Mouse (Mus musculus) right cerebral cortex, postnatal 10 days (tissue): ENCODE data around the gene Clk1.

Source experiments
- DNase-seq, 2 experiments: peaks; one replicate each; pipeline ENCODE4 v3.0.0; 2021; ENCODE audit warnings: low spot score in 2 of 2

Clk1 gene

GRCm38 (mm10) chr1:58423371-58424248, at the start of gene Clk1:
Clk1 (minus strand) TSS chr1:58424066.
- DNase-seq = peak; percentile 96 to 97

DNA sequence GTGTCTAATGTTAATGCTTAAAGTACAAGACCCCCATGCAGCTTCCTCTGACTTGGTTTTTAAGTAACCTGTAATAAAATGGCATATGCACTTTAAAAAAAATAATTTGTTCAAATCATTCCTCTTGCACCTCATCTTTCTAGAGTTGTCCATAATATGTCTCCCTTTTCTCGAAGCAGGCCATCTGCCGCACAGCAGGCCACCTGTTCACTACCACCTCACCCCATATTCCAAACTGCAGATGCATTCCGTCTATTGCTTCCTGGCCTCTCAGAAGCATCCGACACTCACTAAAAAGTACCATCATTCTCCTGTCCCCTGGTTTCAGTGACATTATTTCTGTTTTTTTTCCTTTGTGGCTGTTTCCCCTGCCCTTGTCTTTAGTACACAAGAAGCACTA, 41.7 kb upstream of the Clk1 start:
- no peak for DNase-seq

DNA sequence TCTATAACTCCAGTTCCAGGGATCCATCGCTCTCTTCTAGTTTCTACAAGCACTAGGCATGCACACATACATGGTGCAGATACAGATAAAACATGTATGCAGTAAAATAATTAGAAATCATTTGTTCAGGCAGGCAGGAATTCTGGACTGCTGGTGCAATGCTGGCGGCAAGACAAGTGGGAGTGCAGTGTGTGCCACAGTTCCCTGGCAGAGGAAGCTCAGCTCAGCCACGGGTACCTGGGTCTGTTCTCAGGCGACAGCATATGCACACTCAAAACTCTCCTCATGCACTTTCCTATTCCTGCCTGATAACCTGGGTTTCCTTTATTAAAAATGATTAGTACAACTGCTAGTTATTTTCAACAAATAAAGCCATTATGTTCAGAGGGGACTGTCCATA, 41.2 kb upstream of the Clk1 start:
- DNase-seq = no peak

DNA sequence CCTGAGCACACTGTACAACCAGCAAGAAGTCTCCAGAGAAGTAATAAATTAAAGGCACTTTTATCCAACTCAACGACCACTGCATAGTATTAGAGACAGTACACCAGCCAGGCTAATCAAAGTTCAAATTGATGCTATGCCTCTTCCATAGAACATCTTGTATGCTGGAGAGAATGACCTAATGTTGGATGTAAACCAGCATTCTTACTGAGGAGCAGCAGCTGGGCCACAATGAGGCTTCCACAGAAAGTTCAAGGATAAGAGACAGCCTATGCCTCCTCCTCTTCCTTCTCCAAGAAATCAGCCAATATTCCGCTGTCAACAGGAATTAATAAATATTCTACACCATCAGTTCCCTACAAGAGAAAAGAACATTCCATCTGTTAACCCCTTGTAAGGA, 40.1 kb upstream of the Clk1 start:
- DNase-seq = no peak

DNA sequence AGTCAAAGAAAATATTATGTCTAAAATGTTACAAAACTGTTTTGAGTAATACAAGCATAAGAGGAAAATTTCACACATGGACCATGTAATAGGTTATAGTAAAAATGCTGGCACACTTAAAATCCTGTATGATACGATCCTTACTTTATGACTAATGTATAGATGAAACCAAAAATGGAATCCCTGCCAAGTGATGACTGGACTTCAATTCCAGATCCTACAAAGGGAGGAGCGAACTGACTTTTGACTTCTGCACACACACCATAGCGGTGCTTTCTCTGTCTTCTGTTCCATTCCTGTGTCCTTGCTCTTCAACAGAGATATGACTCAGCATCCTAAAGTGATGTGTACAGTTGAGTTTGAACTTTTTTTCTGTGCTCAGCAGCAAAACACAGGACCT, 36.7 kb upstream of the Clk1 start:
- DNase-seq = no peak

- DNase-seq = peak in 1 of 2 experiments; percentile 36
Observed at GRCm38 (mm10) chr1:58458867-58459266, 35.0 kb upstream of the Clk1 start.

GRCm38 (mm10) chr1:58458175-58458574, 34.3 kb upstream of the Clk1 start:
- DNase-seq = no peak

DNA sequence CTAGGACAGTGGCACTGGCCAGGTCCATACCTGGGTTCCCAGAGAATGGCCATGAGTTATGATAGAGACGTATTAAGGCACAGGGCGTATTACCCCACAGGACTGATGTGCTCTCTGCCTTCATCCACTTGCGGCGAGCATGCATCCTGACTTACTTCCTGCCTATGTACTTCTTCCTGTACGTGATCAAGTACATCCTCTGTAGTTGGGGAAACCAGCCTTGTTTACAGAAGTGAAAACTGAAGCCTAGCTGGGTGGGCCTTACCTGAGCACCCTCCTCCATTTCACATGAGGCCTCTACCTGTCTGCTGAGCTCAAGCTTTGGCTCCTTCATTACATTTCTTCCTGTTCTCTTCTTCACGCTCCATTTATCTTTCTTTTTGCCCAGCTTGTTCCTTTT, 30.4 kb upstream of the Clk1 start:
- no peak for DNase-seq

DNA sequence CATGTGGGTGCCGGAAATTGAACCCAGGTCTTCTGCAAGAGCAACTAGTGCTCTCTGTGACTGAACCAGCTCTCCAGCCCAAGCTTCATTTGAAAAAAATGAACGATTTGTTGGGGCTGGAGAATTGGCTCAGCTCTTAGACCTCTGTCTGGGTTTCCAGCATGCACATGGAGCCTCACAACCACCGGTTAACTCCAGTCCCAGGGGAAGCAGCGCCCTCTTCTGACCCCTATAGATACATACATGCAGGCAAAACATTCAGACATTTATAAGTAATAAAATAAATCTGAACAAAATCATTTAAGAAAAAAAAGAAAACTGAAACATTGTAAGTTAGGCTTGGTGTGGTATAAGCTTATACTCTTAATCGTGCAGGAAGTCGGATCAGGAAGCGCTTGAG, 24.5 kb upstream of the Clk1 start:
- no peak for DNase-seq

DNA sequence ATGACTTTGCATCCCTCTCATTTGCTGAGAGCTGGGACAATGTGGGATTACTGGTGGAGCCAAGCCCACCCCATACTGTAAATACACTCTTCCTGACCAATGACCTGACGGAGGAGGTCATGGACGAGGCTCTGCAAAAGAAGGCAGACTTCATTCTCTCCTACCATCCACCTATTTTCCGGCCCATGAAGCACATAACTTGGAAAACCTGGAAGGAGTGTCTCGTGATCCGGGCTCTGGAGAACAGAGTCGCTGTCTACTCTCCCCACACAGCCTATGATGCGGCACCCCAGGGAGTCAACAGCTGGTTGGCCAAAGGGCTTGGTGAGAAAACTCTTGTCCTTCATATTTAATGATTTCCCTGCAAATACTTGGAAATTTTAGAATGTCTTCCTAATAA, 23.9 kb upstream of the Clk1 start:
- no peak for DNase-seq

DNA sequence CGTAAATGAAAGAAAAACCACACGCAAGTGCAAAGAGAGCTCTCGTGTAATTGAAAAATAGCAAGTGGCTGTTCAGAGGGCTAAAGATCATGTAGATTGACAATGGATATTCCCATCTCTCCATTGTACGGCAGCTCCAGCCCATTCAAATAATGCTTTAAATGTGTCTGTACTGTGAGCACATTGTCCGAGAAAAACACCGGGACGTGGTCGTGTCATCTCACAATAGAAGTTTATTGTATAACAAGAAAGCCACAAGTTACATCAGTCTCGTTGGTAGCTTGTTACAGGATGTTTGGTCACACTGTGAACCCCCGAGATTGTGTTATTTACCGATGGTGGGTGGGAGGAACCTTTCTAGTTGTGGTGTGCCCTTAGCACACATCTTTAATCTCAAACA, 22.0 kb upstream of the Clk1 start:
- DNase-seq = no peak

GRCm38 (mm10) chr1:58445143-58445722, 21.4 kb upstream of the Clk1 start, which contains the start of the genes Nif3l1 and Ppil3:
Nif3l1 (plus strand) TSS chr1:58445151.
Ppil3 (minus strand) TSS chr1:58445486.
- peak; percentile 93 to 96 for DNase-seq

DNA sequence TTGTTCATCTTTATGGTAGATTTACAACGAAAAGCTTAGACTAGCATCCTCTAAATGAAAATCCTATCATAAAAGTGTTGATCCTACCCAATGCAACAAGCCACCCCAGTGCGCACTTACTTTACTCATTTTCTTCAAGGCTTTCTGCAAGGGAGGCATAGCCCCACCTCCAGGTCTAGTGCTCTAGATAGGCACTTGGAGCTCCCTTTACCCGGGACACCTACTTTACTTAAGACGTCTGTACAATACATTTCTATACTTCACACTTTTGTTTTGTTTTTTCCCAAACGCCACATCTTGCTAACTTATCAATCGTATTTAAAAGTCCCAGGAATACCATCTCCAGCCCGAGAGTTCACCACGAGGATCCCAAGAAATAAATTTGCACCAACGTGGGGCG, 20.8 kb upstream of the Clk1 start:
- no peak for DNase-seq

DNA sequence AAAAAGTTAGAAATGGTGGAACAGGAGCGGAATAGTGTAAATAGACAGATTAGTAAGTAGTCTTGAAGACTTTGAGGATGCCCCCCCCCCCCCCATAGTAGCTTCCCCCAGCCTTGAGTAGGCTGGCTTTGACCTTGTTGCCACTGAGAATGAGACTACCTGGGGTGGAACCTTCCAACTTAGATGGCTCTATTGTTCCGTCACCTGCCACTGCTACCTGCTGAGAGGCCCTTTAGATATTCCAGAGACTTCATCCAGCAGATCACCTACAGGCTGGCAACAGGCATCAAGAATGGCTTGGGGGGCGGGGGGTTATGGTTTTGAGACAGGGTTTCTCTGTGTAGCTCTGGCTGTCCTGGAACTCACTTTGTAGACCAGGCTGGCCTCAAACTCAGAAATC, 685 bp upstream of the Clk1 start:
- DNase-seq = no peak

DNA sequence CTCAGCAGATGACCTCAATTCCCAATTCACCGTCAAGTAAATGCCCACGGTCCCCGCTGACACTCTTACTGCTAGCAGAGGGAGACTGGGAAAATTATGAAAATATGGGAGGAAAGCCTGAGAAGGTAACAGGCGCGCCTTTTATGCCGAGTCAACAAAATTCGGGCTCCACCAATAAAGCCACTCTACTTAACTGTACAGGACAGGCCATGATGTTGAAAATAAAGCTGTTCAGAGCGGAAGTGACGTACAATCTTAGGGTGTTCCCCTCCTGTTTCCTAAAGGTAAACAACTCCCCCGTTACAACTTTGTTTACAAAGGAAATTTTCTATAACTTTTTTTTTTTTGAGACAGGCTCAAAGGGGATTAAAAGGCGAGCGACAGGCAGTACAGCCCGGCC, 987 bp downstream of the Clk1 start:
- peak in 1 of 2 experiments; percentile 34 for DNase-seq

DNA sequence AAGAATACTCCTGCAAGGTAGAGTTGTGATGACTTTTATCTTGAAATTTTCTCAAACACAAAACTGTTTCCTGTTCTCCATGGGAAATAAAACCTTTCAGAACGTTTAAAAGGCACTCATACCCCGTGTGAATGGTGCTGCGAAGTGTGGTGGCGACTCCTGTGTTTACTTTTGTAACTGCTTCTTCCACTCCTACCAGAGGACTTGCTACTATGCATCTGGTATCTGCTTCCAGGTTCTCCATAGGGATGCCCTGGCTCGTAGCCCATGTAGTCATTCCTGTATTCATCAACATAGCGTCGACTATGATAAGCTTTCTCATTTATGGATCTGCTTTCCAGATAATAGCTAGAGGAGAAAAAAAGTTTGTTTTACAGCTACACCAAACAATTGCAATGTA, 2.9 kb downstream of the Clk1 start:
- DNase-seq = no peak

- DNase-seq = no peak
Observed at GRCm38 (mm10) chr1:58420032-58420431, 3.8 kb downstream of the Clk1 start.

DNA sequence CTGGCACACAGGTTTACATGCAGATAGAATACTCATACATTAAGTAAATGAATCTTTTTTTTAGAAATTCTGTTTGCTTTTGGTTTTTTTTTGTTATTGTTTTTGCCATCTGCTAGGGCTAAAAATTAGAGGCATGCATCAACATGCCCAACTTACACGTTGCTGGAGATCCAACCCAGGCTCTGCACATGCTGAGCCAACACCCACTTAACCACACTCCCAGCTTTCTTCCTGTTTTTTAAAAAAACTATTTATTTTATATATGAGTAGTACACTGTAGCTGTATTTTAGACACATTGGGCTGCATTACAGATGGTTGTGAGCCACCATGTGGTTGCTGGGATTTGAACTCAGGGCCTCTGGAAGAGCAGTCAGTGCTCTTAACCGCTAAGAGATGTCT, 7.8 kb downstream of the Clk1 start:
- DNase-seq = no peak

GRCm38 (mm10) chr1:58415442-58415841, 8.4 kb downstream of the Clk1 start:
- no peak for DNase-seq

GRCm38 (mm10) chr1:58410776-58411175, 13.1 kb downstream of the Clk1 start:
- DNase-seq = no peak

DNA sequence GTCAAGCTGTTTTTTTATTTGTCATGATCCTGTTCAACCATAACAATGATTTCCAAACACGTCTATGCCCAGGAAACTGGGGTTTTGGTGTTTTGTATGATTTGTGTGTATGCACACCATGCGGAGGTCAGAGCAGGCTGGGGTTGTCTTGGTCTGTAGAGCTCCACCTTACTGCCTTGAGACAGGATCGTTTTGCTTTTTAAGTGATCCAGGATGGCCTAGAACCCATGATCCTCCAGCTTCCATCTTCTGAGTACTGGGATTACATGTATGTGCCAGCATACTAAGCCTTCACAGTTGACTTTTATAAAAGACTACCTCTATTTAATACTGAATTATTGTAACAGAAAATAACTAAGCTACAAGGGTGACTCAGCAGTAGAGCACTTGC, 13.7 kb downstream of the Clk1 start:
- no peak for DNase-seq

- DNase-seq = no peak
Observed at GRCm38 (mm10) chr1:58409553-58410197, 14.2 kb downstream of the Clk1 start.

- DNase-seq = peak in 1 of 2 experiments; percentile 19
Observed at GRCm38 (mm10) chr1:58408141-58408540, 15.7 kb downstream of the Clk1 start.
